Mouse (Mus musculus): ENCODE measurements around the gene Pdhb.
"Not testable (repeated sequence)": the region's sequence is repeated elsewhere in the genome, so short reads cannot be mapped to it uniquely, and the experiment has no call there.

Pdhb gene

GRCm38 (mm10) chr14:8190556-8190955 is 17.7 kb upstream of the Pdhb start:
- DNase-seq (ENCODE audit: low spot score) = no peak

- DNase-seq (ENCODE audit: low spot score) = no peak
Observed at GRCm38 (mm10) chr14:8186278-8187045, 13.6 kb upstream of the Pdhb start.

GRCm38 (mm10) chr14:8183330-8183729 is 10.5 kb upstream of the Pdhb start:
- no peak for DNase-seq (ENCODE audit: low spot score)

- DNase-seq (ENCODE audit: low spot score) = no peak
Observed at GRCm38 (mm10) chr14:8180371-8181035, 7.7 kb upstream of the Pdhb start.

- no peak for DNase-seq (ENCODE audit: low spot score)
Observed at GRCm38 (mm10) chr14:8176251-8176650, 3.4 kb upstream of the Pdhb start.

GRCm38 (mm10) chr14:8174634-8175033 is 1.8 kb upstream of the Pdhb start:
- DNase-seq (ENCODE audit: low spot score) = no peak

GRCm38 (mm10) chr14:8173542-8174250 is 871 bp upstream of the Pdhb start:
- DNase-seq (ENCODE audit: low spot score) = not testable (repeated sequence)

- no peak for DNase-seq (ENCODE audit: low spot score)
Observed at GRCm38 (mm10) chr14:8164463-8164862, 8.4 kb downstream of the Pdhb start.

GRCm38 (mm10) chr14:8161777-8162176 is 11.0 kb downstream of the Pdhb start:
- DNase-seq (ENCODE audit: low spot score) = no peak

- no peak for DNase-seq (ENCODE audit: low spot score)
Observed at GRCm38 (mm10) chr14:8159141-8159540, 13.7 kb downstream of the Pdhb start.

GRCm38 (mm10) chr14:8158721-8159120 is 14.1 kb downstream of the Pdhb start:
- DNase-seq (ENCODE audit: low spot score) = no peak

GRCm38 (mm10) chr14:8156947-8157346 is 15.9 kb downstream of the Pdhb start:
- no peak for DNase-seq (ENCODE audit: low spot score)

GRCm38 (mm10) chr14:8154072-8154471 is 18.8 kb downstream of the Pdhb start:
- DNase-seq (ENCODE audit: low spot score) = no peak

GRCm38 (mm10) chr14:8151757-8152156 is 21.1 kb downstream of the Pdhb start:
- no peak for DNase-seq (ENCODE audit: low spot score)

- DNase-seq (ENCODE audit: low spot score) = no peak
Observed at GRCm38 (mm10) chr14:8148842-8149241, 24.0 kb downstream of the Pdhb start.

- no peak for DNase-seq (ENCODE audit: low spot score)
Observed at GRCm38 (mm10) chr14:8146611-8147223, 26.1 kb downstream of the Pdhb start.

GRCm38 (mm10) chr14:8145594-8146558 is 26.9 kb downstream of the Pdhb start:
- no peak for DNase-seq (ENCODE audit: low spot score)

GRCm38 (mm10) chr14:8141131-8141530 is 31.7 kb downstream of the Pdhb start:
- no peak for DNase-seq (ENCODE audit: low spot score)

- DNase-seq (ENCODE audit: low spot score) = no peak
Observed at GRCm38 (mm10) chr14:8139724-8140710, 32.8 kb downstream of the Pdhb start.

- no peak for DNase-seq (ENCODE audit: low spot score)
Observed at GRCm38 (mm10) chr14:8135130-8135529, 37.7 kb downstream of the Pdhb start.
